Mouse (Mus musculus) intestine, postnatal 0 days (tissue): ENCODE measurements around the gene Itga11. TPM values are rescaled to one million over a fixed set of nuclear protein-coding genes. Genes with fewer than 3 reads are reported as not detected.
"Not testable (repeated sequence)": the region's sequence is repeated elsewhere in the genome, so short reads cannot be mapped to it uniquely, and the experiment has no call there.

ENCODE experiments used
- ATAC-seq: fragments of 200-750 bp; cut with Nextera tagmentation; 2 replicates; pipeline ENCODE4 v1.8.0; 2017; ENCODE audit warnings: mild to moderate bottlenecking, moderate TSS enrichment, moderate library complexity
- H3K27ac ChIP-seq: fragments of 300-500 bp; sonication (generic); 2 replicates; pipeline ENCODE4 v1.5.1; 2014; ENCODE audit warnings: mild to moderate bottlenecking, low read depth, low read length, moderate library complexity
- H3K27me3 ChIP-seq: fragments of 300-500 bp; sonication (generic); replicated peaks from 2 replicates; pipeline ENCODE4 v1.6.1; 2014; ENCODE audit warnings: low read length, mixed read lengths; ENCODE audit not compliant: control insufficient read depth, insufficient read depth
- H3K36me3 ChIP-seq: fragments of 300-500 bp; sonication (generic); 2 replicates; pipeline ENCODE4 v1.6.1; 2014; ENCODE audit warnings: mild to moderate bottlenecking, moderate library complexity; ENCODE audit not compliant: control insufficient read depth, insufficient read depth
- H3K4me1 ChIP-seq: fragments of 300-500 bp; sonication (generic); replicated peaks from 2 replicates; pipeline ENCODE4 v1.6.1; 2014; ENCODE audit warnings: antibody characterized with exemption, low read length, mixed read lengths; ENCODE audit not compliant: control insufficient read depth, insufficient read depth
- H3K4me2 ChIP-seq: fragments of 300-500 bp; sonication (generic); replicated peaks from 2 replicates; pipeline ENCODE4 v1.6.1; 2014; ENCODE audit warnings: low read depth, mild to moderate bottlenecking, moderate library complexity
- H3K4me3 ChIP-seq: fragments of 300-500 bp; sonication (generic); 2 replicates; pipeline ENCODE4 v1.5.1; 2014; ENCODE audit warnings: low read depth, low read length
- H3K9ac ChIP-seq: fragments of 300-500 bp; sonication (generic); 2 replicates; pipeline ENCODE4 v1.6.1; 2014; ENCODE audit warnings: mild to moderate bottlenecking, low read depth, low read length
- H3K9me3 ChIP-seq: fragments of 300-500 bp; sonication (generic); 2 replicates; pipeline ENCODE4 v1.6.1; 2016; ENCODE audit warnings: mixed run types; ENCODE audit not compliant: control insufficient read depth
- CTCF ChIP-seq: sonication (generic); IDR thresholded peaks from 2 replicates; pipeline ENCODE4 v1.5.1; 2016; ENCODE audit warnings: low read depth, mild to moderate bottlenecking, control low read depth, antibody characterized with exemption, moderate library complexity
- WGBS: fragments of 180-500 bp; shearing (Covaris S2); extraction: QIAGEN DNeasy Blood & Tissue Kit; methylation state at CpG from one replicate; pipeline ENCODE4 v1.1.7; 2014; 5-methylcytosine and 5-hydroxymethylcytosine counted together
- polyA plus RNA-seq: library from polyadenylated mRNA; unstranded; fragments of >200 nt; fragmentation: Nextera tagmentation; extraction: Ambion mirVana; gene quantifications from 2 replicates; pipeline ENCODE4 v1.2.1, GENCODE M21; 2015

The Itga11 gene
- polyA plus RNA-seq, 1 experiment from 2014 or later, result 0.46 TPM

DNA sequence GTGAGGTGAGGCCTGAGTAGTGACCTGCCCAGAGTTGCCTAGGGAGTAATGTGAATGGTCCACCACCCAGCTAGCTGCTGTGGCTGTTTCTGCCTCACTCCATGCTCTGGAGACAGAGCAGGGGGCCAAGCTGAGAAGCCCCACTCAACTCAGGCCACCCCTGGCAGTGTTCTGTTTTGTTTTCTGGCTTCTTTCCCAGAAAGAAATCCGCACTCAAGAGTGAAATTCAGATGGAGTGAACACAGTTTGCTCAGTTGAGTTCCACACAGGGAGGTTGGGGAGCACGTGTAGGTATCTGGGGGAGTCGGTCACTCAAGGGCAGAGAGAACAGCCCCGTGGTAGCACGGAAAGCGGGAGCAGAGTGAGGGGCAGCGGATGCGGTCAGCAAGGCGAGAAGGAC, 101.1 kb downstream of the Itga11 start:
- Histone ChIP-seq H3K9ac (no peak overlapping the region), H3K4me3 (no peak overlapping the region), H3K4me2 (no peak overlapping the region), H3K27me3 (no peaks in the 10 kb centered on the region), H3K36me3 (no peaks in the 10 kb centered on the region), H3K9me3 (no peaks in the 10 kb centered on the region), H3K4me1 (no peaks in the 10 kb centered on the region), H3K27ac (no peak overlapping the region)
- WGBS, result 88% methylated on average over 9 of the region's 9 CpGs
- no peak for TF ChIP-seq CTCF
- ATAC-seq, result no peak

DNA sequence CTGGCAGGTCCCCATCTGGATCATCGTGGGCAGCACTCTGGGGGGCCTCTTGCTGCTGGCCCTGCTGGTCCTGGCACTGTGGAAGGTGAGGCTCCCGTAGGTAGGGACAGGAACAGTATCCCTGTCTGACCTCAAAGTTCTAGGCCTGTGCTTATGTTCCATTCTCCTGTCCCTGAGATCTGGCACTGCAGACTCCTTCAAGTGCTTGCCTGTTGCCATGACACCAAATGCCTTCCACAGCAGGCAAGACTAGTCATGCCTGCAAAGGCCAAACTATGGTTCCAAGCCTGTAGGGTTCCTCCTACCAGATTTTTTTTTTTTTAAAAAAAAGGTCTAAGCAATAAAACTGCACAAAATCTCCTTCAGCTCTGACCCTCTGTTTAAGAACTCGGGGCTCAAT, 104.3 kb downstream of the Itga11 start:
- no peaks in the 10 kb centered on the region for H3K4me1 ChIP-seq
- H3K27ac ChIP-seq, result no peak overlapping the region
- H3K4me3 ChIP-seq, result no peak overlapping the region
- no peak overlapping the region for H3K9ac ChIP-seq
- no peaks in the 10 kb centered on the region for H3K9me3 ChIP-seq
- no peaks in the 10 kb centered on the region for H3K36me3 ChIP-seq
- no peak for TF ChIP-seq CTCF
- H3K4me2 ChIP-seq, result no peak overlapping the region
- WGBS, result 66% methylated on average over 3 of the region's 3 CpGs
- no peaks in the 10 kb centered on the region for H3K27me3 ChIP-seq
- ATAC-seq, result no peak

DNA sequence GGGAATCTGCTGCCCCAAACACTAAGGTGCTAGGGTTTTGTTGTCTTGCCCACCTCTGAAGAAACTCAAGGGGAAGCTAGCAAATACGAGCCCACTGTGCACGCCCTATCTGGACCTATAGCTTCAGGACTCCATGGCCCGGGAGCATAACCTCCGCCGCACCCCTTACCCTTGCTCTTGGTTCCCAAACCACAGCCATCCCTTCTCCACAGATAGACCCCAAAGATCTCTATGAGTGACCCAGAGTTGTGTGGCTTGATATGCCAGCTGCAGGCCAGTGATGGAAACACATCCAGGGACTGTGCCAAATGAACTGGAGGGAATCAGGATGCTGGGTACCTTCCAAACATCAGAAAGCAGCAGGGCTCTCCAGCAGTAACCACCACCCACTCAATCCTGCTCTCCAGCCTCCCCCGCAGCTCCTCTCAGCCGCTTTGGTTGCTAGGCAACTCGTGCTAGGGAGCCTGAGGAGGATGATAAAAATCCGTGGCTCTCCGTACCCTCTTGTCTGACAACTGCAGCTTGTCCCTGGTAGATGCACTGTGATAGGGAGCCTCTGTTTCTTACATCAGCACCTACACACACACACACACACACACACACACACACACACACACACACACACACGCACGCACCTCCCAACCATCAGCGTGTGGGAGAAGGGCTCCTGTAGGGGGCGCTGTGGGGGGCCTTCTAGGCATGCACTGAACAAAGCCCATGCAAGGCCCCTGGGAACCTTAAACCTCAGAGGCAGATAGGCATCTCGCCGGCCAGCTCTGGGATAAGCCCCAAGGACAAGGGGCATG, 105.6 kb downstream of the Itga11 start:
- Histone ChIP-seq H3K27ac (no peak overlapping the region), H3K9me3 (no peaks in the 10 kb centered on the region), H3K4me3 (no peak overlapping the region), H3K36me3 (no peaks in the 10 kb centered on the region), H3K27me3 (no peaks in the 10 kb centered on the region), H3K4me1 (no peaks in the 10 kb centered on the region), H3K4me2 (no peak overlapping the region), H3K9ac (no peak overlapping the region)
- TF ChIP-seq CTCF, result peak; percentile 49
- ATAC-seq, result no peak
- 42% methylated on average over 16 of the region's 16 CpGs for whole genome bisulfite sequencing

DNA sequence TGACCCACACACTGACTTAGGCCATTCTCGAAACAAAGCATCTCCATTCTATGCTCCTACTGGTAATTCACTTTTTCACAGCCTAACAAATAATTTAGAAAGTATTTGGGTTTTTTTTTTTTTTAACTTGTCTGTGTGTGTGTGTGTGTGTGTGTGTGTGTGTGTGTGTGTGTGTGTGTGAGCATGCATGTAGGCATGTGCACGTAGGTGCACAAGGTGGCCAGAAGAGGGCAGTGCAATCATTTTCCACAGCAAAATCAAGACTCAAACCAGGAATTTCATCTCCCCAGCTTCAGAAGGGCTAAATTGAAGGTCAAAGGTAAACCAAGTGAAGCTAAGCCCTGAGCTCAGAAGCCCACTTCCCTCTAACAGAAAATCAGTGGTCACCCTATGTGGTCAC, 106.6 kb downstream of the Itga11 start:
- ATAC-seq, result no peak
- no peak overlapping the region for H3K9ac ChIP-seq
- H3K27me3 ChIP-seq, result no peaks in the 10 kb centered on the region
- WGBS, result 86% methylated on average over 2 of the region's 2 CpGs
- no peaks in the 10 kb centered on the region for H3K36me3 ChIP-seq
- no peak overlapping the region for H3K27ac ChIP-seq
- no peak overlapping the region for H3K4me3 ChIP-seq
- no peaks in the 10 kb centered on the region for H3K4me1 ChIP-seq
- no peaks in the 10 kb centered on the region for H3K9me3 ChIP-seq
- no peak overlapping the region for H3K4me2 ChIP-seq
- peak; percentile 48; the same call in 1 of the 2 replicates for TF ChIP-seq CTCF

DNA sequence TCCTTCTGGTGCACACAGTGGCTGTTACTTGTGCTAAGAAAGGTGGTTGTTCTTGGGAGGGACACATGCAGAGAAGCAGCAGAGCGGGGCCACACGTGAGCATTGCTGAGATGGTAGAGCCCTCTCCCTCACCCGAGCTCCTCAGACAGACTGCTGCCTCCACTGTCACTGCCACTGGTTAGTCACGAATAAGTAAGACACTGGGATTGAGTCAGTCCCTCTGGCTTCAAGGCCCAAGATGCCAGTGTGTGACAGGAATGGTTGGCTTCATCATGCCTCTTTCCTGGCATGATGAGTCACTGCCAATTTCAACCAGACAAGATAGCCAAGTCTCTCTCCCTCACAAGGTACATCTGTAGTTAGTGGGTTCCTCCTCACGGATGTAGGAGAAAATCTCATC, 109.1 kb downstream of the Itga11 start:
- Histone ChIP-seq H3K4me1 (no peaks in the 10 kb centered on the region), H3K27ac (no peak overlapping the region), H3K36me3 (no peaks in the 10 kb centered on the region), H3K9ac (no peak overlapping the region), H3K27me3 (no peaks in the 10 kb centered on the region), H3K9me3 (no peaks in the 10 kb centered on the region), H3K4me2 (no peak overlapping the region), H3K4me3 (no peak overlapping the region)
- no peak for TF ChIP-seq CTCF
- ATAC-seq, result no peak
- 80% methylated on average over 5 of the region's 5 CpGs for WGBS

DNA sequence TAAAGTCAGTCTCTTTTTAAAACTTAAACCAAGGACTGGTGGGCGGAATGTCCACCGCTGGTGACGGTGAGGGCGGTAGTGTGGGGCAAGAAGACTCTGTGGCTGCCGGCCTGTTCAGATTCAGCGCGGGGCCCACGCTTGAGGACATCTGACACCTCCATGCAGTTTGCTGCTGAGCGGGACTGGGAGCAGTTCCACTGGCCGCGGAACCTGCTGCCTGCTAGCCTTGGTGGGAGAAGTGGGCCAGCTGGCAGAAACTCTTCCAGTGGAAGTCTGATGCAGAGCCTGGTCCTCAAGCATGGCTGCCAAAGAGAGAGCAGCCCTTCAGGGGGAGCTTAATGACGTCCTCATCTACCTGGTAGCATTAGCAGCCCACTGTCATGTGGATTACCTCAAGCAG, 112.2 kb downstream of the Itga11 start:
- TF ChIP-seq CTCF, result no peak
- Histone ChIP-seq H3K4me3 (no peak overlapping the region), H3K36me3 (no peaks in the 10 kb centered on the region), H3K4me2 (no peak overlapping the region), H3K9me3 (no peaks in the 10 kb centered on the region), H3K27ac (no peak overlapping the region), H3K9ac (no peak overlapping the region), H3K27me3 (no peaks in the 10 kb centered on the region), H3K4me1 (no peaks in the 10 kb centered on the region)
- WGBS, result 95% methylated on average over 12 of the region's 12 CpGs
- ATAC-seq, result no peak

DNA sequence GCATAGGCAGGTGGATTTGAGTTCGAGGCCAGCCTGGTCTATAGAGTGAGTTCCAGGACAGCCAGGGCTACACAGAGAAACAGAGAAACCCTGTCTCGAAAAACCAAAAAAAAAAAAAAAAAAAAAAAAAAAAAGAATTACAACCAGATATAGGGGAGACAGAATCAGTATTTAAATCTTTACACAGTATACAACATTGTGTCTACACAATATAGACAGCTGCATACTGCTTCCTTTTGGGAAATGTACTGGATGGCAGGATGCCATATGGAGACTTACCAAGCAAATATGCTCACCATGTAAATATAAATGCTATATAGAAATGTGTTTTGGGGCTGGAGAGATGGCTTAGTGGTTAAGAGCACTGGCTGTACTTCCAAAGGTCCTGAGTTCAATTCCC, 121.6 kb downstream of the Itga11 start:
- ATAC-seq, H3K9me3 ChIP-seq: not testable (repeated sequence)
- WGBS, result 93% methylated on average over 2 of the region's 2 CpGs

More for the DNA sequence above, 121.6 kb downstream of the Itga11 start:
- not testable (repeated sequence) for H3K4me1 ChIP-seq, H3K27me3 ChIP-seq, H3K9ac ChIP-seq, H3K4me2 ChIP-seq, H3K27ac ChIP-seq, H3K4me3 ChIP-seq
- peaks cover 28% of the 10 kb centered on the region for H3K36me3 ChIP-seq
